ENCODE assay signal across 9 mouse cellular contexts in the genomic region with DNA sequence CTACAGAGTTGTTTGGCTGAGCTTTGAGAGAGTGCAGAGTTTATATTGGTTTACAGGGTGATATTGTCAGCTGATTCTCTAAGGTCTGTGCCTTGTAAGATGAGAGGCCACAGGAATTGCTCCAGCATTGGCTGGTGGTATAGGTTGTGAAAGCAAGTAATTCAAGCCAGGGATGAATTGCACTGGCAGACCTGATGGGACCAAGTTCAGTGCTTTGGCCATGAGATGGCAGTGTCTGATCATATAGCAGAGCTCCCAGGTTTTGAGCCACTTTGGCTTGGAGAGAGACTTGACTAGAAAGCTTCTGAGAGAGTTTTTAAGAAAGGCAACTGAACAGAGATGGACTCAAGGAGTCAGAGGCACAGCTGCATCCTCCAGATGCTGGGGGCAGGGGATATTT.
DNase-seq lines count a peak whose midpoint lies in the region; ATAC-seq and TF ChIP-seq lines count a peak whose summit lies in the region.
"Had no signal": no experiment of that assay in that cellular context is flagged by ENCODE, and none has a peak within 500 bp of the region (broad histone marks: within the 10 kb centered on the region; RNA-seq: fewer than 3 reads in every experiment).

No protein-coding gene starts in this region.

- H3K4me2 ChIP-seq in heart, postnatal 0 days (ENCODE audit: low read depth, low read length), result no peak overlapping the region
- no peak overlapping the region for H3K4me2 ChIP-seq in lung, embryonic 14.5 days
- H3K4me2 ChIP-seq in stomach, embryonic 14.5 days (replicated peaks; ENCODE audit: low read depth, low read length), result no peak overlapping the region
- H3K4me2 ChIP-seq: midbrain, embryonic 12.5 days had no signal

- in situ Hi-C loops in Patski (cut with MboI; ENCODE audit: low pct_unique_long_range_greater_than_20kb), result loop anchor here (5.0 kb wide), 1 partner anchor 76 kb away; a partner anchor contains a TSS

- H3K9ac ChIP-seq in heart, postnatal 0 days (replicated peaks; ENCODE audit: low read depth, low read length), result no peak overlapping the region
- H3K9ac ChIP-seq in lung, embryonic 14.5 days, result no peak overlapping the region
- no peak overlapping the region for H3K9ac ChIP-seq in stomach, embryonic 14.5 days (replicated peaks; ENCODE audit: low read depth, low read length)
- H3K9ac ChIP-seq: midbrain, embryonic 12.5 days had no signal

- POLR2A ChIA-PET in Patski (lab: Charles Lee), result no interaction called here

- ATAC-seq in Patski, result peak; percentile 65
- ATAC-seq in heart, postnatal 0 days (ENCODE audit: insufficient read depth, low read depth), result no peak
- ATAC-seq in lung, embryonic 14.5 days (ENCODE audit: insufficient read depth), result peak; percentile 66; the same call in 1 of the 2 replicates
- ATAC-seq in stomach, embryonic 14.5 days (ENCODE audit: insufficient number of reproducible peaks, insufficient read depth, low FRiP score, low read depth), result peak; percentile 42; the same call in 1 of the 2 replicates

- peak; percentile 50 for DNase-seq in 416B (ENCODE audit: low read depth)
- DNase-seq in Patski (ENCODE audit: low read depth, low spot score), result no peak
- DNase-seq in embryo, embryonic 10.5 days (ENCODE audit: low spot score), result peak; percentile 66
- peak; percentile 37 for DNase-seq in heart, postnatal 0 days (ENCODE audit: low spot score)
- peak; percentile 40 to 78 for DNase-seq in layer of hippocampus, adult 18-20 months (ENCODE audit: low spot score in 2 of 2)
- DNase-seq in lung, embryonic 14.5 days, result peak; percentile 83
- no peak for DNase-seq in thymus, adult 2 months

- no peak for TF ChIP-seq POLR2A in thymus, adult 2 months (IDR thresholded peaks at IDR 0.05; ENCODE audit: control insufficient read depth, extremely low read depth, insufficient read depth, low read length, poor library complexity)

- H3K36me3 ChIP-seq in heart, postnatal 0 days (replicated peaks; ENCODE audit: control insufficient read depth, insufficient read depth, low read length), result no peaks in the 10 kb centered on the region
- H3K36me3 ChIP-seq in lung, embryonic 14.5 days (ENCODE audit: insufficient read depth), result no peaks in the 10 kb centered on the region
- H3K36me3 ChIP-seq in stomach, embryonic 14.5 days (ENCODE audit: control insufficient read depth, insufficient read depth, low read length), result no peaks in the 10 kb centered on the region
- H3K36me3 ChIP-seq in thymus, adult 2 months (ENCODE audit: control insufficient read depth, insufficient read depth, low read length), result no peaks in the 10 kb centered on the region
- H3K36me3 ChIP-seq: midbrain, embryonic 12.5 days had no signal

- no peak for TF ChIP-seq EP300 in heart, postnatal 0 days (IDR thresholded peaks at IDR 0.05; ENCODE audit: low read depth)

- H3K27ac ChIP-seq in heart, postnatal 0 days (ENCODE audit: low read depth), result no peak overlapping the region
- H3K27ac ChIP-seq in lung, embryonic 14.5 days (ENCODE audit: low read depth), result no peak overlapping the region
- H3K27ac ChIP-seq in stomach, embryonic 14.5 days (ENCODE audit: low read length), result no peak overlapping the region
- H3K27ac ChIP-seq in thymus, adult 2 months (ENCODE audit: control insufficient read depth, insufficient read depth, low read length), result no peak overlapping the region
- H3K27ac ChIP-seq: midbrain, embryonic 12.5 days had no signal

- H3K9me3 ChIP-seq in heart, postnatal 0 days (replicated peaks; ENCODE audit: control insufficient read depth, low read length), result no peaks in the 10 kb centered on the region
- H3K9me3 ChIP-seq in lung, embryonic 14.5 days (ENCODE audit: low read depth, low read length), result no peaks in the 10 kb centered on the region
- H3K9me3 ChIP-seq in stomach, embryonic 14.5 days (ENCODE audit: control insufficient read depth, low read depth, low read length), result no peaks in the 10 kb centered on the region
- H3K9me3 ChIP-seq: midbrain, embryonic 12.5 days had no signal

- CTCF ChIA-PET in Patski (lab: Charles Lee), result interaction anchor here (1.0 to 1.5 kb wide), 5 partner anchors 10 to 68 kb away, joined by 3 read pairs; no protein-coding TSS in a partner anchor

- H3K27me3 ChIP-seq in Patski, result no peaks in the 10 kb centered on the region
- H3K27me3 ChIP-seq in heart, postnatal 0 days (ENCODE audit: control insufficient read depth, insufficient read depth, low read length), result no peaks in the 10 kb centered on the region
- H3K27me3 ChIP-seq in lung, embryonic 14.5 days (ENCODE audit: insufficient read depth, low read length), result no peaks in the 10 kb centered on the region
- no peaks in the 10 kb centered on the region for H3K27me3 ChIP-seq in stomach, embryonic 14.5 days (ENCODE audit: control insufficient read depth, insufficient read depth, low read length)
- H3K27me3 ChIP-seq in thymus, adult 2 months (ENCODE audit: control insufficient read depth, insufficient read depth, low read length), result no peaks in the 10 kb centered on the region
- H3K27me3 ChIP-seq: midbrain, embryonic 12.5 days had no signal

- H3K4me1 ChIP-seq in heart, postnatal 0 days (ENCODE audit: control insufficient read depth, insufficient read depth), result no peaks in the 10 kb centered on the region
- H3K4me1 ChIP-seq in lung, embryonic 14.5 days (ENCODE audit: insufficient read depth), result no peaks in the 10 kb centered on the region
- no peaks in the 10 kb centered on the region for H3K4me1 ChIP-seq in stomach, embryonic 14.5 days (ENCODE audit: control insufficient read depth, insufficient read depth, low read length)
- H3K4me1 ChIP-seq in thymus, adult 2 months (replicated peaks; ENCODE audit: control insufficient read depth, insufficient read depth, low read length), result no peaks in the 10 kb centered on the region
- H3K4me1 ChIP-seq: midbrain, embryonic 12.5 days had no signal

- H3K4me3 ChIP-seq in heart, postnatal 0 days (ENCODE audit: low read depth, low read length), result no peak overlapping the region
- H3K4me3 ChIP-seq in lung, embryonic 14.5 days (ENCODE audit: low read depth, low read length), result no peak overlapping the region
- H3K4me3 ChIP-seq in stomach, embryonic 14.5 days (ENCODE audit: low read depth, low read length), result no peak overlapping the region
- no peak overlapping the region for H3K4me3 ChIP-seq in thymus, adult 2 months (ENCODE audit: control insufficient read depth, insufficient read depth, low read length)
- H3K4me3 ChIP-seq: midbrain, embryonic 12.5 days had no signal

- peak; percentile 67 for TF ChIP-seq CTCF in Patski (IDR thresholded peaks at IDR 0.05)
- peak; percentile 75 for TF ChIP-seq CTCF in heart, postnatal 0 days (IDR thresholded peaks at IDR 0.05; ENCODE audit: low read depth)
- TF ChIP-seq CTCF in lung, embryonic 14.5 days (IDR thresholded peaks at IDR 0.05; ENCODE audit: low read depth), result peak; percentile 79
- TF ChIP-seq CTCF in thymus, adult 2 months (IDR thresholded peaks at IDR 0.05; ENCODE audit: borderline replicate concordance, control insufficient read depth, extremely low read depth, insufficient read depth, low read length, poor library complexity), result no peak

Comparison
In these comparisons a context has a peak if more than half of its experiments do, and no peak if none do; other contexts are left out.
1. DNase-seq: peak in 416B (single experiment), embryo, embryonic 10.5 days (single experiment), heart, postnatal 0 days (single experiment), layer of hippocampus, adult 18-20 months (2 of 2) and lung, embryonic 14.5 days (single experiment); none in Patski (single experiment) and thymus, adult 2 months (single experiment).